Mouse (Mus musculus): ENCODE data around the gene Clec10a.

The Clec10a gene

GRCm38 (mm10) chr11:70218741-70219470 is 62.9 kb downstream of the Clec10a start:
- DNase-seq (ENCODE audit: low spot score) = no peak

GRCm38 (mm10) chr11:70219873-70220272 is 63.9 kb downstream of the Clec10a start:
- DNase-seq (ENCODE audit: low spot score) = no peak

GRCm38 (mm10) chr11:70220323-70220722 is 64.3 kb downstream of the Clec10a start:
- DNase-seq (ENCODE audit: low spot score) = no peak
